Mouse (Mus musculus): ENCODE results near the gene Gsc2. TPM values are rescaled to one million over a fixed set of nuclear protein-coding genes. Genes with fewer than 3 reads are reported as not detected.

Gene Gsc2
- polyA plus RNA-seq, 1 experiment from 2014 or later = 0.70 TPM

- ATAC-seq = no peak
- WGBS = 91% methylated on average over 4 of the region's 4 CpGs
- Histone ChIP-seq H3K36me3 (ENCODE audit: control insufficient read depth, insufficient read depth, low read length) (0 out of 2 replicates have a peak, but pooled peaks cover 2% of the 10 kb centered on the region), H3K27me3 (replicated peaks; ENCODE audit: control insufficient read depth, insufficient read depth, low read length) (no peaks in the 10 kb centered on the region), H3K27ac (ENCODE audit: low read depth, low read length) (no peak overlapping the region), H3K9me3 (ENCODE audit: control insufficient read depth, low read length) (no peaks in the 10 kb centered on the region), H3K4me1 (ENCODE audit: control insufficient read depth, insufficient read depth, low read depth, low read length) (no peaks in the 10 kb centered on the region), H3K4me3 (ENCODE audit: low read length) (no peak overlapping the region), H3K4me2 (ENCODE audit: low read length) (no peak overlapping the region), H3K9ac (ENCODE audit: low read depth, low read length) (no peak overlapping the region)
Measured at GRCm38 (mm10) chr16:17879571-17879970, 35.3 kb downstream of the Gsc2 start.

GRCm38 (mm10) chr16:17876096-17876495 lies 38.8 kb downstream of the Gsc2 start:
- Histone ChIP-seq H3K36me3 (ENCODE audit: control insufficient read depth, insufficient read depth, low read length) (peaks cover 11% of the 10 kb centered on the region; the same call in 1 of the 2 replicates), H3K9ac (ENCODE audit: low read depth, low read length) (no peak overlapping the region), H3K9me3 (ENCODE audit: control insufficient read depth, low read length) (no peaks in the 10 kb centered on the region), H3K27ac (ENCODE audit: low read depth, low read length) (no peak overlapping the region), H3K4me1 (ENCODE audit: control insufficient read depth, insufficient read depth, low read depth, low read length) (no peaks in the 10 kb centered on the region), H3K27me3 (replicated peaks; ENCODE audit: control insufficient read depth, insufficient read depth, low read length) (no peaks in the 10 kb centered on the region), H3K4me2 (ENCODE audit: low read length) (no peak overlapping the region), H3K4me3 (ENCODE audit: low read length) (no peak overlapping the region)
- WGBS = 97% methylated on average over 1 of the region's 1 CpGs
- ATAC-seq = no peak

GRCm38 (mm10) chr16:17875174-17875573 lies 39.7 kb downstream of the Gsc2 start:
- Histone ChIP-seq H3K4me1 (ENCODE audit: control insufficient read depth, insufficient read depth, low read depth, low read length) (no peaks in the 10 kb centered on the region), H3K4me2 (ENCODE audit: low read length) (no peak overlapping the region), H3K36me3 (ENCODE audit: control insufficient read depth, insufficient read depth, low read length) (peaks cover 15% of the 10 kb centered on the region), H3K27ac (ENCODE audit: low read depth, low read length) (no peak overlapping the region), H3K4me3 (ENCODE audit: low read length) (no peak overlapping the region), H3K9me3 (ENCODE audit: control insufficient read depth, low read length) (no peaks in the 10 kb centered on the region), H3K9ac (ENCODE audit: low read depth, low read length) (no peak overlapping the region), H3K27me3 (replicated peaks; ENCODE audit: control insufficient read depth, insufficient read depth, low read length) (no peaks in the 10 kb centered on the region)
- ATAC-seq = no peak
- 89% methylated on average over 4 of the region's 4 CpGs for WGBS

GRCm38 (mm10) chr16:17872995-17873394 lies 41.9 kb downstream of the Gsc2 start:
- H3K9ac ChIP-seq (ENCODE audit: low read depth, low read length) = no peak overlapping the region
- H3K4me1 ChIP-seq (ENCODE audit: control insufficient read depth, insufficient read depth, low read depth, low read length) = no peaks in the 10 kb centered on the region
- H3K4me3 ChIP-seq (ENCODE audit: low read length) = no peak overlapping the region
- WGBS = 69% methylated on average over 4 of the region's 4 CpGs
- H3K4me2 ChIP-seq (ENCODE audit: low read length) = no peak overlapping the region
- H3K36me3 ChIP-seq (ENCODE audit: control insufficient read depth, insufficient read depth, low read length) = peaks cover 15% of the 10 kb centered on the region
- no peaks in the 10 kb centered on the region for H3K27me3 ChIP-seq (replicated peaks; ENCODE audit: control insufficient read depth, insufficient read depth, low read length)
- no peak for ATAC-seq
- H3K9me3 ChIP-seq (ENCODE audit: control insufficient read depth, low read length) = no peaks in the 10 kb centered on the region
- no peak overlapping the region for H3K27ac ChIP-seq (ENCODE audit: low read depth, low read length)

GRCm38 (mm10) chr16:17871248-17871647 lies 43.6 kb downstream of the Gsc2 start:
- Histone ChIP-seq H3K27me3 (replicated peaks; ENCODE audit: control insufficient read depth, insufficient read depth, low read length) (no peaks in the 10 kb centered on the region), H3K4me1 (ENCODE audit: control insufficient read depth, insufficient read depth, low read depth, low read length) (no peaks in the 10 kb centered on the region), H3K4me3 (ENCODE audit: low read length) (no peak overlapping the region), H3K27ac (ENCODE audit: low read depth, low read length) (no peak overlapping the region), H3K36me3 (ENCODE audit: control insufficient read depth, insufficient read depth, low read length) (peaks cover 13% of the 10 kb centered on the region), H3K9ac (ENCODE audit: low read depth, low read length) (no peak overlapping the region), H3K9me3 (ENCODE audit: control insufficient read depth, low read length) (no peaks in the 10 kb centered on the region), H3K4me2 (ENCODE audit: low read length) (no peak overlapping the region)
- 92% methylated on average over 5 of the region's 5 CpGs for WGBS
- ATAC-seq = no peak

GRCm38 (mm10) chr16:17865770-17866169 lies 49.1 kb downstream of the Gsc2 start:
- ATAC-seq = 0 out of 2 replicates have a peak, but pooled peaks have one; percentile 34
- H3K9ac ChIP-seq (ENCODE audit: low read depth, low read length) = no peak overlapping the region
- no peak overlapping the region for H3K27ac ChIP-seq (ENCODE audit: low read depth, low read length)
- H3K9me3 ChIP-seq (ENCODE audit: control insufficient read depth, low read length) = no peaks in the 10 kb centered on the region
- peaks cover under 1% of the 10 kb centered on the region for H3K36me3 ChIP-seq (ENCODE audit: control insufficient read depth, insufficient read depth, low read length)
- no peak overlapping the region for H3K4me2 ChIP-seq (ENCODE audit: low read length)
- no peaks in the 10 kb centered on the region for H3K4me1 ChIP-seq (ENCODE audit: control insufficient read depth, insufficient read depth, low read depth, low read length)
- H3K27me3 ChIP-seq (replicated peaks; ENCODE audit: control insufficient read depth, insufficient read depth, low read length) = no peaks in the 10 kb centered on the region
- H3K4me3 ChIP-seq (ENCODE audit: low read length) = no peak overlapping the region
- WGBS = 62% methylated on average over 6 of the region's 6 CpGs

- no peak overlapping the region for H3K4me2 ChIP-seq (ENCODE audit: low read length)
- no peaks in the 10 kb centered on the region for H3K27me3 ChIP-seq (replicated peaks; ENCODE audit: control insufficient read depth, insufficient read depth, low read length)
- 85% methylated on average over 2 of the region's 2 CpGs for WGBS
- H3K36me3 ChIP-seq (ENCODE audit: control insufficient read depth, insufficient read depth, low read length) = no peaks in the 10 kb centered on the region; the same call in none of the 2 replicates
- no peak overlapping the region for H3K27ac ChIP-seq (ENCODE audit: low read depth, low read length)
- no peak overlapping the region for H3K4me3 ChIP-seq (ENCODE audit: low read length)
- no peak for ATAC-seq
- no peaks in the 10 kb centered on the region for H3K9me3 ChIP-seq (ENCODE audit: control insufficient read depth, low read length)
- no peaks in the 10 kb centered on the region for H3K4me1 ChIP-seq (ENCODE audit: control insufficient read depth, insufficient read depth, low read depth, low read length)
- H3K9ac ChIP-seq (ENCODE audit: low read depth, low read length) = no peak overlapping the region
Measured at GRCm38 (mm10) chr16:17865293-17865692, 49.6 kb downstream of the Gsc2 start.

Other genes with a start within 250 kb of the Gsc2 start
- 43.2 and 52.6 TPM in 2 replicates for gene Med15, start 182.2 kb downstream of the Gsc2 start, polyA plus RNA-seq (2015; fragmentation: Nextera tagmentation; extraction: Ambion mirVana)
- 90.2 and 98.7 TPM in 2 replicates for gene Klhl22, start 155.4 kb downstream of the Gsc2 start, polyA plus RNA-seq (2015; fragmentation: Nextera tagmentation; extraction: Ambion mirVana)
- 1.4 TPM in 2 replicates for gene Scarf2, start 117.8 kb downstream of the Gsc2 start, polyA plus RNA-seq (2015; fragmentation: Nextera tagmentation; extraction: Ambion mirVana)
- 3.3 and 3.9 TPM in 2 replicates for gene B830017H08Rik, start 81.9 kb downstream of the Gsc2 start, polyA plus RNA-seq (2015; fragmentation: Nextera tagmentation; extraction: Ambion mirVana)
- gene Car15, start 76.7 kb downstream of the Gsc2 start, polyA plus RNA-seq (2015; fragmentation: Nextera tagmentation; extraction: Ambion mirVana) = 3.5 and 3.8 TPM in 2 replicates
- gene Gm20518, start 23.4 kb downstream of the Gsc2 start, polyA plus RNA-seq (2015; fragmentation: Nextera tagmentation; extraction: Ambion mirVana) = 0.29 and 0.36 TPM in 2 replicates
- 0.05 TPM in 1 of 2 replicates, not detected in the other for gene Tssk1, start 20.8 kb downstream of the Gsc2 start, polyA plus RNA-seq (2015; fragmentation: Nextera tagmentation; extraction: Ambion mirVana)
- gene Dgcr2, start 16.5 kb downstream of the Gsc2 start, polyA plus RNA-seq (2015; fragmentation: Nextera tagmentation; extraction: Ambion mirVana) = 105 and 116 TPM in 2 replicates
- gene Tssk2, start 16.4 kb downstream of the Gsc2 start, polyA plus RNA-seq (2015; fragmentation: Nextera tagmentation; extraction: Ambion mirVana) = 0.11 TPM in 1 of 2 replicates, not detected in the other
- gene Ess2, start 3.7 kb downstream of the Gsc2 start, polyA plus RNA-seq (2015; fragmentation: Nextera tagmentation; extraction: Ambion mirVana) = 41.8 and 46.2 TPM in 2 replicates
- gene Slc25a1, start 13.2 kb upstream of the Gsc2 start, polyA plus RNA-seq (2015; fragmentation: Nextera tagmentation; extraction: Ambion mirVana) = 203 and 210 TPM in 2 replicates
- not detected in 2 replicates for gene Vpreb2, start 65.4 kb upstream of the Gsc2 start, polyA plus RNA-seq (2015; fragmentation: Nextera tagmentation; extraction: Ambion mirVana)
- gene Dgcr6, start 137.8 kb upstream of the Gsc2 start, polyA plus RNA-seq (2015; fragmentation: Nextera tagmentation; extraction: Ambion mirVana) = 145 and 162 TPM in 2 replicates
- gene Prodh, start 175.1 kb upstream of the Gsc2 start, polyA plus RNA-seq (2015; fragmentation: Nextera tagmentation; extraction: Ambion mirVana) = 5.7 and 6.8 TPM in 2 replicates
- gene Rtn4r, start 212.6 kb upstream of the Gsc2 start, polyA plus RNA-seq (2015; fragmentation: Nextera tagmentation; extraction: Ambion mirVana) = 15.6 and 24.3 TPM in 2 replicates